Mouse (Mus musculus) CH12.LX (cell line): ENCODE data around the gene Dnaaf3. TPM values are rescaled to one million over a fixed set of nuclear protein-coding genes. Genes with fewer than 3 reads are reported as not detected.

ENCODE experiments used
- DNase-seq: peaks from one replicate; pipeline ENCODE4 v3.0.0-alpha.2; 2013; ENCODE audit errors: extremely low read depth
- H3K27ac ChIP-seq: 2 replicates; pipeline ENCODE4 v1.5.1; 2012; ENCODE audit warnings: low read depth, mild to moderate bottlenecking, control low read depth, moderate library complexity; ENCODE audit not compliant: insufficient read depth
- H3K27me3 ChIP-seq: replicated peaks from 2 replicates; pipeline ENCODE3; 2012; ENCODE audit warnings: inconsistent platforms
- H3K36me3 ChIP-seq, 2 experiments: replicated peaks in 1 of 2; 2 replicates each; pipeline versions ENCODE3 to v1.6.1; 2012; ENCODE audit warnings: inconsistent platforms in 1 of 2, low read length in 1 of 2, mild to moderate bottlenecking in 1 of 2, mixed read lengths in 1 of 2, moderate library complexity in 1 of 2; ENCODE audit not compliant: control insufficient read depth in 1 of 2, insufficient read depth in 1 of 2
- H3K4me1 ChIP-seq, 2 experiments: 2 replicates each; pipeline ENCODE4 v1.6.1; 2012; ENCODE audit warnings: inconsistent platforms in 1 of 2, moderate library complexity in 1 of 2; ENCODE audit not compliant: insufficient read depth in 2 of 2, control insufficient read depth in 1 of 2
- H3K4me2 ChIP-seq: 2 replicates; pipeline ENCODE4 v1.6.1; 2012; ENCODE audit warnings: low read depth, mild to moderate bottlenecking, control low read depth; ENCODE audit not compliant: poor library complexity, insufficient read depth, severe bottlenecking
- H3K4me3 ChIP-seq, 3 experiments: fragments of 150-350 bp in 1 of 3; sonication (generic) in 1 of 3; replicated peaks in 1 of 3; 2 replicates each; pipeline versions ENCODE3 to v1.5.1; 2011 to 2012; ENCODE audit warnings: low read depth in 2 of 3, low read length in 2 of 3, mild to moderate bottlenecking in 2 of 3, moderate library complexity in 2 of 3, control low read depth in 1 of 3, improper control_type of control experiment in 1 of 3, inconsistent platforms in 1 of 3, mixed read lengths in 1 of 3; ENCODE audit not compliant: poor library complexity in 1 of 3
- H3K79me2 ChIP-seq: replicated peaks from 2 replicates; pipeline ENCODE4 v1.6.1; 2012; ENCODE audit warnings: mild to moderate bottlenecking, moderate library complexity; ENCODE audit not compliant: control insufficient read depth, poor library complexity, insufficient read depth, severe bottlenecking; ENCODE audit errors: extremely low read depth
- H3K9ac ChIP-seq: 2 replicates; pipeline ENCODE4 v1.6.1; 2012; ENCODE audit warnings: low read depth, mild to moderate bottlenecking, control low read depth, moderate library complexity; ENCODE audit not compliant: insufficient read depth
- H3K9me3 ChIP-seq: replicated peaks from 2 replicates; pipeline ENCODE3; 2012; ENCODE audit warnings: low read length, inconsistent platforms, mixed read lengths
- BHLHE40 ChIP-seq: IDR thresholded peaks from 2 replicates; pipeline ENCODE4 v1.6.1; 2011; ENCODE audit warnings: mild to moderate bottlenecking, low read depth, low read length, improper control_type of control experiment
- CHD1 ChIP-seq: IDR thresholded peaks from 2 replicates; pipeline ENCODE4 v1.6.1; 2012; ENCODE audit warnings: low read depth, low read length, improper control_type of control experiment, inconsistent platforms
- E2F4 ChIP-seq: IDR thresholded peaks from 2 replicates; pipeline ENCODE4 v1.6.1; 2011; ENCODE audit warnings: low read depth, low read length, improper control_type of control experiment; ENCODE audit not compliant: insufficient replicate concordance
- EP300 ChIP-seq: IDR thresholded peaks from 2 replicates; pipeline ENCODE4 v1.6.1; 2011; ENCODE audit warnings: low read length, improper control_type of control experiment
- ETS1 ChIP-seq: conservative IDR thresholded peaks from 2 replicates; pipeline ENCODE4 v1.6.1; 2012; ENCODE audit warnings: low read depth, mild to moderate bottlenecking, inconsistent platforms, low read length, improper control_type of control experiment, moderate library complexity
- GABPA ChIP-seq: IDR thresholded peaks from 2 replicates; pipeline ENCODE4 v1.6.1; 2012; ENCODE audit warnings: low read depth, low read length, improper control_type of control experiment, inconsistent platforms; ENCODE audit not compliant: insufficient replicate concordance
- IRF4 ChIP-seq: IDR thresholded peaks from 2 replicates; pipeline ENCODE4 v1.6.1; 2014; ENCODE audit warnings: low read depth, mild to moderate bottlenecking, inconsistent platforms, low read length, improper control_type of control experiment
- JUND ChIP-seq: conservative IDR thresholded peaks from 2 replicates; pipeline ENCODE4 v1.6.1; 2011; ENCODE audit warnings: low read depth, low read length, improper control_type of control experiment
- KAT2A ChIP-seq: IDR thresholded peaks from 2 replicates; pipeline ENCODE4 v1.6.1; 2012; ENCODE audit warnings: low read length, improper control_type of control experiment, inconsistent platforms; ENCODE audit not compliant: insufficient replicate concordance
- MAX ChIP-seq: IDR thresholded peaks from 2 replicates; pipeline ENCODE4 v1.6.1; 2011; ENCODE audit warnings: low read length, improper control_type of control experiment
- MAZ ChIP-seq: IDR thresholded peaks from 2 replicates; pipeline ENCODE4 v1.6.1; 2012; ENCODE audit warnings: low read depth, mild to moderate bottlenecking, inconsistent platforms, low read length, improper control_type of control experiment, moderate library complexity
- MYC ChIP-seq: IDR thresholded peaks from 2 replicates; pipeline ENCODE4 v1.6.1; 2011; ENCODE audit warnings: low read depth, mild to moderate bottlenecking, improper control_type of control experiment, low read length
- NRF1 ChIP-seq: IDR thresholded peaks from 2 replicates; pipeline ENCODE4 v1.6.1; 2014; ENCODE audit warnings: low read depth, mild to moderate bottlenecking, inconsistent platforms, low read length, improper control_type of control experiment, moderate library complexity
- POLR2AphosphoS2 ChIP-seq: IDR thresholded peaks from 2 replicates; pipeline ENCODE4 v1.6.1; 2011; ENCODE audit warnings: low read depth, low read length, improper control_type of control experiment
- RAD21 ChIP-seq: IDR thresholded peaks from 2 replicates; pipeline ENCODE4 v1.6.1; 2011; ENCODE audit warnings: low read depth, mild to moderate bottlenecking, low read length, improper control_type of control experiment, moderate library complexity
- RCOR1 ChIP-seq: conservative IDR thresholded peaks from 2 replicates; pipeline ENCODE4 v1.6.1; 2012; ENCODE audit warnings: low read depth, mild to moderate bottlenecking, inconsistent platforms, low read length, improper control_type of control experiment
- TBP ChIP-seq: conservative IDR thresholded peaks from 2 replicates; pipeline ENCODE4 v1.6.1; 2011; ENCODE audit warnings: low read depth, low read length, improper control_type of control experiment
- UBTF ChIP-seq: IDR thresholded peaks from 2 replicates; pipeline ENCODE4 v1.6.1; 2012; ENCODE audit warnings: low read depth, mild to moderate bottlenecking, inconsistent platforms, low read length, improper control_type of control experiment, moderate library complexity
- USF2 ChIP-seq: conservative IDR thresholded peaks from 2 replicates; pipeline ENCODE4 v1.6.1; 2011; ENCODE audit warnings: low read depth, low read length, improper control_type of control experiment
- ZC3H11A ChIP-seq: IDR thresholded peaks from 2 replicates; pipeline ENCODE4 v1.6.1; 2012; ENCODE audit warnings: low read depth, mild to moderate bottlenecking, inconsistent platforms, low read length, improper control_type of control experiment
- ZNF384 ChIP-seq: IDR thresholded peaks from 2 replicates; pipeline ENCODE4 v1.6.1; 2012; ENCODE audit warnings: low read depth, low read length, improper control_type of control experiment, inconsistent platforms
- dilution Hi-C: fragments of 300-500 bp; cut with MboI; formaldehyde crosslinking; loops from 2 replicates; pipeline ENCODE4 v1.14.3; 2020; ENCODE audit warnings: low sequenced_read_pairs; ENCODE audit not compliant: extremely low pct_unique_long_range_greater_than_20kb, extremely low pct_ligation_motif_present
- in situ Hi-C: fragments of 300-500 bp; cut with MboI; formaldehyde crosslinking; loops from 3 replicates; pipeline ENCODE4 v1.14.3; 2019; ENCODE audit warnings: low sequenced_read_pairs, low pct_ligation_motif_present, low pct_unique_long_range_greater_than_20kb, mixed read lengths
- polyA plus RNA-seq: library from polyadenylated mRNA; unstranded; fragments of >175 nt; gene quantifications from 2 replicates; pipeline ENCODE4 v1.2.1, GENCODE M21; 2012; ENCODE audit warnings: low read depth; ENCODE audit not compliant: insufficient read length
- total RNA-seq, 2 experiments: library from RNA; depleted of rRNA; stranded (reverse); fragments of 300-350 nt in 1 of 2; fragments of >200 nt in 1 of 2; gene quantifications; 2 replicates each; pipeline ENCODE4 v1.2.3; 2012 to 2014

The Dnaaf3 gene
- total and polyA plus RNA-seq, 3 experiments, result 0.16 to 0.83 (median 0.59) TPM

GRCm38 (mm10) chr7:4491308-4491707 is 40.9 kb downstream of the Dnaaf3 start:
- no peaks in the 10 kb centered on the region for H3K27me3 ChIP-seq
- H3K9me3 ChIP-seq, result no peaks in the 10 kb centered on the region
- H3K9ac ChIP-seq, result no peak overlapping the region
- in situ Hi-C loops (no loop called here), dilution Hi-C loops (no loop called here)
- no peak overlapping the region for H3K4me2 ChIP-seq
- DNase-seq, result no peak
- H3K79me2 ChIP-seq, result peaks cover 14% of the 10 kb centered on the region; the same call in 1 of the 2 replicates
- peaks cover 0 to 1% of the 10 kb centered on the region in 2 experiments; a peak in 1 of 4 replicates for H3K4me1 ChIP-seq
- H3K4me3 ChIP-seq, result no peak overlapping the region
- no peak overlapping the region for H3K27ac ChIP-seq
- TF ChIP-seq RCOR1 (no peak), IRF4 (no peak), CHD1 (no peak), NRF1 (no peak), EP300 (no peak), UBTF (no peak), KAT2A (no peak), POLR2AphosphoS2 (no peak), RAD21 (no peak), USF2 (no peak), JUND (no peak), ZC3H11A (no peak), MAZ (no peak), MYC (no peak)
- H3K36me3 ChIP-seq, result peaks cover 81 to 100% of the 10 kb centered on the region in 2 experiments

DNA sequence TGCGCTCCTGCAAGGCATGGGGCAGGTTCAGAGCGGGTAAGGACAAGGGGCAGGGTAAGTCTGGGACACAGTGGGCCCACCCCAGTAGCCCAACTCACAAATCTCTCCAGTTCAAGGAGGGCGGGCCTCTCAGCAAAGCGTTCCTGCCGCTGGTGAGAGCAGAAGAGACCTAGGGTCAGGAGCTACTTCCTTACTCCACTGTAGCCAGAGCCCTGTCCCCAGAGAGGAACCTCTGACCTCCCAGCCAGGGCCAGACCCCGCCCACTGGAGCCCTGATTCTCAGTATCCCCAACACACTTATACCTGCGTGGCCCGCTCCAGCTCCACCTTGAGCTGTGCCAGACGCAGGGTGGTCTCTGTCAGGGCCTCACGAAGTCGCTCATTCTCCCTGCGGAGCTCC is 50.0 kb downstream of the Dnaaf3 start:
- Histone ChIP-seq H3K4me2 (no peak overlapping the region), H3K27me3 (no peaks in the 10 kb centered on the region), H3K9ac (no peak overlapping the region), H3K79me2 (no peaks in the 10 kb centered on the region), H3K36me3 (peaks cover 83 to 100% of the 10 kb centered on the region in 2 experiments), H3K4me3 (no peak overlapping the region), H3K4me1 (no peaks in the 10 kb centered on the region), H3K9me3 (no peaks in the 10 kb centered on the region), H3K27ac (no peak overlapping the region)
- no peak for TF ChIP-seq E2F4
- TF ChIP-seq ZNF384, result no peak
- TF ChIP-seq ETS1, result no peak
- no peak for TF ChIP-seq GABPA
- TF ChIP-seq BHLHE40, result no peak
- TF ChIP-seq MAZ, result no peak
- no peak for TF ChIP-seq UBTF
- no peak for TF ChIP-seq RAD21
- no peak for TF ChIP-seq TBP
- no peak for TF ChIP-seq USF2
- no peak for TF ChIP-seq MAX
- dilution Hi-C loops, result no loop called here
- in situ Hi-C loops, result no loop called here
- no peak for DNase-seq
